Mouse (Mus musculus) heart, adult 2 months (tissue): ENCODE data around the gene Spdef. TPM values are rescaled to one million over a fixed set of nuclear protein-coding genes. Genes with fewer than 3 reads are reported as not detected.

Experiments used
- DNase-seq, 2 experiments: peaks; one replicate each; pipeline ENCODE4 v3.0.0; 2021
- H3K27ac ChIP-seq: fragments of 200-600 bp; 2 replicates; pipeline ENCODE4 v1.8.1; 2022
- H3K27me3 ChIP-seq: fragments of 200-500 bp; 2 replicates; pipeline ENCODE4 v1.6.1; 2012; ENCODE audit warnings: mild to moderate bottlenecking, low read length, inconsistent platforms, mixed read lengths; ENCODE audit not compliant: control insufficient read depth, insufficient read depth
- H3K36me3 ChIP-seq: fragments of 200-500 bp; 2 replicates; pipeline ENCODE4 v1.6.1; 2012; ENCODE audit warnings: low read length, inconsistent platforms; ENCODE audit not compliant: control insufficient read depth, insufficient read depth
- H3K4me1 ChIP-seq: fragments of 200-500 bp; 2 replicates; pipeline ENCODE4 v1.6.1; 2011; ENCODE audit warnings: low read length; ENCODE audit not compliant: control insufficient read depth, insufficient read depth
- H3K4me3 ChIP-seq: fragments of 200-600 bp; 2 replicates; pipeline ENCODE4 v1.8.1; 2022
- H3K79me2 ChIP-seq: fragments of 200-500 bp; replicated peaks from 2 replicates; pipeline ENCODE4 v1.6.1; 2012; ENCODE audit warnings: mild to moderate bottlenecking, inconsistent platforms, low read length, moderate library complexity, mixed read lengths; ENCODE audit not compliant: control insufficient read depth, insufficient read depth
- H3K9ac ChIP-seq: fragments of 200-500 bp; 2 replicates; pipeline ENCODE4 v1.6.1; 2012; ENCODE audit warnings: low read depth, mild to moderate bottlenecking, control low read depth, inconsistent platforms, low read length, mixed read lengths
- CTCF ChIP-seq: fragments of 200-600 bp; IDR thresholded peaks from 2 replicates; pipeline ENCODE4 v1.8.1; 2022; ENCODE audit warnings: antibody characterized with exemption, mild to moderate bottlenecking, moderate library complexity
- EP300 ChIP-seq: fragments of 200-500 bp; IDR thresholded peaks from 2 replicates; pipeline ENCODE4 v1.6.1; 2011; ENCODE audit warnings: low read depth, low read length, control low read depth; ENCODE audit not compliant: insufficient read depth
- POLR2A ChIP-seq: fragments of 200-500 bp; IDR thresholded peaks from 2 replicates; pipeline ENCODE4 v1.6.1; 2011; ENCODE audit warnings: mild to moderate bottlenecking, low read depth, low read length, control low read depth; ENCODE audit not compliant: insufficient read depth
- WGBS: fragments of 180-500 bp; shearing (Covaris S2); methylation state at CpG from one replicate; pipeline ENCODE4 v1.1.7; 2018; 5-methylcytosine and 5-hydroxymethylcytosine counted together
- intact Hi-C: fragments of 180-260 bp; cut with DNase I; formaldehyde crosslinking; loops from one replicate; pipeline ENCODE4 v1.15.1; 2025
- polyA plus RNA-seq: library from polyadenylated mRNA; depleted of rRNA; stranded (reverse); fragments of >200 nt; gene quantifications from 2 replicates; pipeline ENCODE4 v1.2.3, GENCODE M21; 2012
- total RNA-seq, 2 experiments: library from RNA; stranded (reverse); gene quantifications; 2 replicates each; pipeline ENCODE4 v1.2.3; 2021

Spdef gene
- total and polyA plus RNA-seq, 3 experiments, result 0.21 TPM; not detected in 2

GRCm38 (mm10) chr17:27709650-27710049, 19.1 kb downstream of the Spdef start:
- no peak overlapping the region for H3K4me3 ChIP-seq
- DNase-seq, result no peak
- WGBS, result 81% methylated on average over 5 of the region's 5 CpGs
- H3K27ac ChIP-seq, result no peak overlapping the region
- intact Hi-C loops, result no loop called here
- no peaks in the 10 kb centered on the region for H3K27me3 ChIP-seq
- H3K79me2 ChIP-seq, result no peaks in the 10 kb centered on the region
- H3K9ac ChIP-seq, result no peak overlapping the region
- H3K4me1 ChIP-seq, result no peaks in the 10 kb centered on the region
- no peak for TF ChIP-seq POLR2A
- no peak for TF ChIP-seq EP300
- no peak for TF ChIP-seq CTCF
- H3K36me3 ChIP-seq, result no peaks in the 10 kb centered on the region

- peak; percentile 40 to 52 for DNase-seq
- no peak overlapping the region for H3K4me3 ChIP-seq
- H3K27ac ChIP-seq, result no peak overlapping the region
- WGBS, result 8% methylated on average over 25 of the region's 25 CpGs
- H3K79me2 ChIP-seq, result no peaks in the 10 kb centered on the region
- H3K27me3 ChIP-seq, result no peaks in the 10 kb centered on the region
- no peaks in the 10 kb centered on the region for H3K36me3 ChIP-seq
- TF ChIP-seq POLR2A (no peak), CTCF (no peak), EP300 (no peak)
- intact Hi-C loops, result no loop called here
- no peaks in the 10 kb centered on the region for H3K4me1 ChIP-seq
- no peak overlapping the region for H3K9ac ChIP-seq
Observed at GRCm38 (mm10) chr17:27707954-27708661, 20.6 kb downstream of the Spdef start.

GRCm38 (mm10) chr17:27705661-27706060, 23.1 kb downstream of the Spdef start:
- intact Hi-C loops, result no loop called here
- H3K9ac ChIP-seq, result no peak overlapping the region
- H3K4me3 ChIP-seq, result no peak overlapping the region
- H3K27ac ChIP-seq, result no peak overlapping the region
- H3K4me1 ChIP-seq, result no peaks in the 10 kb centered on the region
- 44% methylated on average over 10 of the region's 10 CpGs for WGBS
- TF ChIP-seq CTCF, result no peak
- no peak for TF ChIP-seq POLR2A
- TF ChIP-seq EP300, result no peak
- DNase-seq, result no peak
- H3K27me3 ChIP-seq, result no peaks in the 10 kb centered on the region
- H3K36me3 ChIP-seq, result no peaks in the 10 kb centered on the region
- H3K79me2 ChIP-seq, result no peaks in the 10 kb centered on the region

DNA sequence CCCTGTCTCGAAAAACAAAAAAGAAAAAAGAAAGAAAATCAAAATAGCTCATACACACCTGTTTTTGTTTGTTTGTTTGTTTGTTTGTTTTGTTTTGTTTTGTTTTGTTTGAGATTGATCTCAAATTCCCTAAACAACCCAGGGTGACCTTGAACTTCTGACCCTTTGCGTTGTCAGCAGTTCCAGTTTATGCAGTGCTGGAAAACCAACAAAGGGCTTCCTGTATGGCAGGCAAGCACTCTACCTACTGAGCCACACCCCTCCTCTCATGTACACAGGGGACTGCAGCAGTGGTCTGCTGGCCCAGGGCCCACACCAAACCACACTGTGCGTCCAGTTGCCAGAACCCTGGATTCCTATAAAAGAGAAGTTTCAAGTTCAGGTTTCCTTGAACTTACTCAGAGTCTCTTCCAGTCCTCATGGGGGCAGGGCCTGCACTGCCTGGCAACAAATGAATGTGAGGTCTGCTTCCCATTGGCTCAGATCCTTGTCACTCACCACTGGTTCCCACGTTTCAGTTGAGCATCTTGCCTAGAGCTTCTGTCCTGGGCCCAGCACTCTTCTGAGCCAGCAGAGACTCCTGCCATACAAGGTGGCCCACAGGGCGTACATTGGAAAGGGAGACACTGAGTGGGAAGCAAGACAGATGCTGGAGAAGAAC, 24.7 kb downstream of the Spdef start:
- Histone ChIP-seq H3K27ac (no peak overlapping the region), H3K27me3 (no peaks in the 10 kb centered on the region), H3K9ac (no peak overlapping the region), H3K36me3 (no peaks in the 10 kb centered on the region), H3K4me3 (no peak overlapping the region), H3K79me2 (no peaks in the 10 kb centered on the region), H3K4me1 (no peaks in the 10 kb centered on the region)
- TF ChIP-seq EP300, result no peak
- no peak for TF ChIP-seq CTCF
- no peak for TF ChIP-seq POLR2A
- DNase-seq, result no peak
- intact Hi-C loops, result loop anchor here (5.0 kb wide), 1 partner anchor 63 kb away; no protein-coding TSS in a partner anchor
- 61% methylated on average over 5 of the region's 5 CpGs for WGBS

GRCm38 (mm10) chr17:27702518-27702917, 26.2 kb downstream of the Spdef start:
- Histone ChIP-seq H3K27ac (no peak overlapping the region), H3K36me3 (no peaks in the 10 kb centered on the region), H3K27me3 (no peaks in the 10 kb centered on the region), H3K4me3 (peak overlapping the region; percentile 8; the same call in 1 of the 2 replicates), H3K79me2 (no peaks in the 10 kb centered on the region), H3K4me1 (no peaks in the 10 kb centered on the region), H3K9ac (0 out of 2 replicates have a peak overlapping the region, but pooled peaks have one; percentile 8)
- WGBS, result 1% methylated on average over 34 of the region's 34 CpGs
- peak; percentile 47 to 62 for DNase-seq
- TF ChIP-seq CTCF, result peak; percentile 84
- TF ChIP-seq POLR2A, result no peak
- intact Hi-C loops, result loop anchor here (5.0 kb wide), 1 partner anchor 65 kb away; no protein-coding TSS in a partner anchor

DNA sequence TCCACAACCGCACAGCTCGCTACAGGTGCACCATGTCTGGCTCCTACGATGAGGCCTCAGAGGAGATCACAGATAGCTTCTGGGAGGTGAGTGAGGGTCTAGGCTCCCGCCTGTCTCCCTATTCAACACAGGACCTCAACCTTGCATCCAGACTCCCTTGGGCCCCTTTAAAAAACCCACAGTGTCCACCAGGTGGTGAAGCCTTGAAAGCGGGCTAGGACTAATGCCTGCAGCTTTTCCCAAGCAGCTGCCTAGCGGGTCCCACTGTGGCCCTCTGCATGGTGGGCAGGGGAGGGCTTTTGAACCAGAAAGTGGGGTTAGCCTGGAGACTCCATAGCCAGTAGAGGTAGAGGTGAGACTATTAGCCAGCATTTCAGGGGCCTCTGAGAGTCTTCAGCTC, 26.9 kb downstream of the Spdef start:
- H3K27me3 ChIP-seq, result no peaks in the 10 kb centered on the region
- TF ChIP-seq POLR2A (no peak), EP300 (no peak), CTCF (no peak)
- intact Hi-C loops, result loop anchor here (5.0 kb wide), 1 partner anchor 65 kb away; no protein-coding TSS in a partner anchor
- H3K4me3 ChIP-seq, result no peak overlapping the region
- H3K36me3 ChIP-seq, result no peaks in the 10 kb centered on the region
- H3K4me1 ChIP-seq, result no peaks in the 10 kb centered on the region
- H3K9ac ChIP-seq, result no peak overlapping the region
- WGBS, result 86% methylated on average over 6 of the region's 6 CpGs
- no peak overlapping the region for H3K27ac ChIP-seq
- no peaks in the 10 kb centered on the region for H3K79me2 ChIP-seq
- no peak for DNase-seq
